Mouse (Mus musculus): ENCODE results near the gene 1110004F10Rik.

DNA sequence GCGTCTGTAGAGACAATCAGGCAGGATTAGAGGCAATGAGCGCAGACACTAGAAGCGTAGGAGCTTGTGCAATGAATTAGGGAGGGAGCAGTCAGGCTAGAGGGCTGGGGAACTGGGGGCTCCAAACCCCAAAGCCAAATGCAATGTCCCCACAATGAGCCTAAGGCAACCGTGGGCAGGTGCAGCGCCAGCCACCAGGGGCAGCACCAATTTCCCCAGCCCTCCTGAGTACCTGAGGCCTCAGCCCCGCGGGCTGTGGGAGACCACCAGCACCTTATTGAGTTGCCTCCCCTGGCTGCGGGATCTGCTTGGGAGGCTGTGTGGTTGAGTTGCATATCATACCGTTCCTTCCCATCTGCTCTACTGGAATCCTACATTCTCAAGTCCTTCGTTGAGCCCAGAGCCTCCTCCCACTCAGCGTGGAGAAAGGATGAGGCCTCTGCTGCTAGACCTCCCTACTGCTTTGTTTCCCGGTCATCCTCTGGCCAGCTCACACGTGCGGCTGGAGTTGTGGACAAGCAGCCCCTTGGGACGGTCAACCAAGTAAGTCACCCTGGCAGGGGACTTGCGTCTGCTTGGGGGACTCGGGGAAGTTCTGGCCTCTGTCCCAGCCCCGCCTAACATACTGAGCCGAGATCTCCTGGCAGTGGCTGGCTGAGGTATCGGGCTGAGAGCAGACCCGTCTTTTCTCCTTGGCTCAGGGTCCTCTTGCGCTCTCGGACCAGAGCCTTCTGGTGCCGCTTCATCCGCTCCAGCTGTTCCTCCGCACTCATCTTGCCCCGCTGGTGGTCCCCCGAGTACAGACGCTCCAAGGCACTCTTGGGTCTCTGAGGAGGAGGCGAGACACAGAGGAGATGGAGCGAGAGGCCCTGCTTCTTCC lies 95.5 kb downstream of the 1110004F10Rik start:
- peak; percentile 47 for TF ChIP-seq CTCF (IDR thresholded peaks at IDR 0.05; ENCODE audit: low read depth)
- TF ChIP-seq EP300 (IDR thresholded peaks at IDR 0.05; ENCODE audit: low read depth) = no peak
